Mouse (Mus musculus): ENCODE data around the gene Chrm4. TPM values are rescaled to one million over a fixed set of nuclear protein-coding genes. Genes with fewer than 3 reads are reported as not detected.

Gene Chrm4
- total and polyA plus RNA-seq, 2 experiments, result not detected

DNA sequence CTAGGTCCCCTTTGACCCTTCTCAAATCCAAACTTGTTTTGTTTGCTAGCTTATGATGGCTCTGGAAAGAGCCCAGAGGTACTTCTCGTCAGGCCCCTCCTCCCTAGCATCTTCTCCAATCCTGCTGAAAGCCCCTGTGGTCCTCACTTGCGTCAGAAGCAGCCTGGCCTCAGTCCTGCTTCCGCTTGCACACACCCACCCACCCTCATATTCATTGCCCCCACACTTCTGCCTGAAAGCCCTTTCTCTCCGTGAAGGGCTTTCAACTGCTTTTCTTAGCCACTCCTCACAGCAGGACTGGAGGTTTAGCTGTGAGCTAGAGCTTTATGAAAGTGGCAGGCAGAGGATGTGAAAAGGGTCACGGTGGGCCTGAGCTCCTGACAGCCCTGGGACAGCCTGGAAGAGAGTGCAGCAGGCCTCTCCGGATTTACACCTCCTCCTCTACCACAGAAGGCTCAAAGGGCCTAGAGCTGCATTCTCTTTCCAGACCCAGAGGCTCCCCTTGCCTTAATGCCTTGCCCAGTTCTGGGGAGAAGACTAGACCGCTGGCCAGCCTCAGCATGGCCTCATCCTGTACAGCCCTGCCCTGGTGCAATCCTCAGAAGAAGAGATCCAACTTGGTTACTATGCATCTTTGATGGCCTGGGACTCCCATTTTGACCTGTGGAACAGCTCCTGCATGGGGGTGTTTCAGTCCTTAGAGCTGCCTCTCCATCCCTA lies 46.5 kb downstream of the Chrm4 start:
- H3K79me2 ChIP-seq (ENCODE audit: control insufficient read depth, insufficient read depth, low read length), result no peaks in the 10 kb centered on the region
- TF ChIP-seq POLR2A (IDR thresholded peaks at IDR 0.05; ENCODE audit: extremely low read depth, insufficient read depth, low read length) (no peak), CTCF (IDR thresholded peaks at IDR 0.05; ENCODE audit: low read depth, low read length) (no peak)
- no peak overlapping the region for H3K27ac ChIP-seq (replicated peaks; ENCODE audit: insufficient read depth, low read depth, low read length)
- H3K4me1 ChIP-seq (ENCODE audit: control insufficient read depth, insufficient read depth, low read length), result peaks cover 4% of the 10 kb centered on the region
- no peak overlapping the region for H3K4me3 ChIP-seq (ENCODE audit: insufficient read depth, low read depth, low read length)
- H3K27me3 ChIP-seq (ENCODE audit: control insufficient read depth, insufficient read depth, low read length), result peaks cover 15% of the 10 kb centered on the region
- no peak overlapping the region for H3K9ac ChIP-seq (ENCODE audit: low read depth, low read length)
- 84% methylated on average over 7 of the region's 7 CpGs for WGBS
- no peaks in the 10 kb centered on the region for H3K36me3 ChIP-seq (ENCODE audit: control insufficient read depth, insufficient read depth, low read length)
- DNase-seq (ENCODE audit: extremely low read depth, low read depth, low spot score), result no peak

DNA sequence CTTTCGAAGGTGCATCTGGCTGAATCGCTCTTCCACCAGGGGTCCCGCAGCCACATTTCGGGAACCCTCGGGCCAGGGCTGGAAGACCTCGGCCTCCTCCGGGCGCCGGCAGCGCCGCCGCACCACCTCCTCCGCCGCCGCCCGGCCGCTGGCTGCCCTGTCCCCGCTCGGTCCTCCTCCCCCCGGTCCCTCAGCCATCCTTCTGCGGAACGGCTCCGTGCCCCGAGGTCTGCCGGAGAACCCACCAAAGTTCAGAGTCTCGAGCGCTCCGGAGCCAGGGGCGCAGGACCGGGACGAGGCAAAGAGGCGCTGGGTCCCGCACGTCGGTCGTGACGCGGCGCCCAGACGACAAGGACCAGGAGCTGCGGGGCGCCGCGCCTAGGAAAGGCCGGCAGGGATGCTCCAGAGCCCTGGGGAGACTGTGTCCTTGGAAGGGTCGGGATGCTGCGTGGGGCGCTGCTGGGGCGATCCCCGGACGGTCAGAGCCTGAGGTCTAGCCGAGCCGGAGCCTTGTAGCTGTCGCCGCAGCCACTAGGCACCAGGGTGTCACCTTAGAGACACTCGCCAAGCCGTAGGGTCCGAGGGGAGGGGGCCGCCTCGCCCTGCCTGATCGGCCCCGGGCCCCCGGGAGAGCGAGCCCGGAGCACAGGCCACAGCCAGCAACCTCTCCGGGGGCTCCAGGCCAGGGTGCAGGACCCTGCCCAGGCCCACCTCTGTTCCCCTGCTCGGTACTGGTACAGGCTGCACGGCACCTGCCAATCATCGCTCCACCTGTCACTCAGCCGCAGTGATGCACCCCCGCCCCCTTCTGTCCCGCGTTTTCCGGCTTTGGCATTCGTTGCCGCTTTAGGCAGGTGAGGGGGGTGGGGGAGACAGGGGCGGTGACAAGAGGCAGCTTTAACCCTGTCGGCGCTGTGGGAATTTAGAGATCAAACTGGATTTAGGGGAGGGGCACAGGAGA lies 48.8 kb downstream of the Chrm4 start, which contains the start of gene Dgkz:
TSS of gene Dgkz (minus strand) at position 284 of the 961 bp plus-strand sequence.
- TF ChIP-seq CTCF (IDR thresholded peaks at IDR 0.05; ENCODE audit: low read depth, low read length) (no peak), POLR2A (IDR thresholded peaks at IDR 0.05; ENCODE audit: extremely low read depth, insufficient read depth, low read length) (no peak)
- Histone ChIP-seq H3K4me1 (ENCODE audit: control insufficient read depth, insufficient read depth, low read length) (peaks cover 3% of the 10 kb centered on the region), H3K9ac (ENCODE audit: low read depth, low read length) (no peak within 1 kb of the TSS), H3K36me3 (ENCODE audit: control insufficient read depth, insufficient read depth, low read length) (no peaks in the 10 kb centered on the region), H3K27me3 (ENCODE audit: control insufficient read depth, insufficient read depth, low read length) (peaks cover 15% of the 10 kb centered on the region), H3K79me2 (ENCODE audit: control insufficient read depth, insufficient read depth, low read length) (no peaks in the 10 kb centered on the region), H3K27ac (replicated peaks; ENCODE audit: insufficient read depth, low read depth, low read length) (no peak within 1 kb of the TSS), H3K4me3 (ENCODE audit: insufficient read depth, low read depth, low read length) (peak within 1 kb of the TSS; percentile 23; the same call in 1 of the 2 replicates)
- DNase-seq (ENCODE audit: extremely low read depth, low read depth, low spot score), result no peak
- WGBS, result 4% methylated on average over 78 of the region's 79 CpGs

DNA sequence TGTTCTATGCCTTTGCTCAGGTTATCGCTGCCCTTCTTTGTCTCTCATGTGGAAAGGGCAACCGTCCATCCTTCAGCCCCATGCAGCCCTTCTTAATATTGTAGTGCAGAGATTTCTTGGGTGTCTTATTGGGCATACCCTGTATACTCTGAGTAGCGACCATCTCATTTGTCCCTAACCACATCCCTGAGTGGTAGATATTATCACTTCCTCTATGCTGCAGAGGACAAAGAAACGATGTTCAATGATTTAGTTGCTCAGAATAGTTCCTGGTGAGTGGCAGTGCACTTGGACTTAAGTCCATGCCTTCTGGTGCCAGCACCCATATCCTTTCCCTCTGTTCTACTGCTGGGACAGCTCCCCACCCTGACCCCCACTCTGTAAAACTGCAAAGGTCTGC lies 50.9 kb downstream of the Chrm4 start:
- no peak for TF ChIP-seq CTCF (IDR thresholded peaks at IDR 0.05; ENCODE audit: low read depth, low read length)
- TF ChIP-seq POLR2A (IDR thresholded peaks at IDR 0.05; ENCODE audit: extremely low read depth, insufficient read depth, low read length), result no peak
- H3K27me3 ChIP-seq (ENCODE audit: control insufficient read depth, insufficient read depth, low read length), result peaks cover 15% of the 10 kb centered on the region
- WGBS, result 75% methylated on average over 4 of the region's 4 CpGs
- no peak for DNase-seq (ENCODE audit: extremely low read depth, low read depth, low spot score)
- H3K27ac ChIP-seq (replicated peaks; ENCODE audit: insufficient read depth, low read depth, low read length), result no peak overlapping the region
- no peak overlapping the region for H3K4me3 ChIP-seq (ENCODE audit: insufficient read depth, low read depth, low read length)
- no peaks in the 10 kb centered on the region for H3K79me2 ChIP-seq (ENCODE audit: control insufficient read depth, insufficient read depth, low read length)
- no peaks in the 10 kb centered on the region for H3K4me1 ChIP-seq (ENCODE audit: control insufficient read depth, insufficient read depth, low read length)
- no peaks in the 10 kb centered on the region for H3K36me3 ChIP-seq (ENCODE audit: control insufficient read depth, insufficient read depth, low read length)
- H3K9ac ChIP-seq (ENCODE audit: low read depth, low read length), result no peak overlapping the region

Other genes starting within 250 kb of the Chrm4 start
- gene Atg13, start 216.7 kb upstream of the Chrm4 start, total RNA-seq (2014; rRNA removed), result 10.3 and 14.8 TPM in 2 replicates
- gene Atg13, start 216.7 kb upstream of the Chrm4 start, polyA plus RNA-seq (2012; rRNA removed), result 27.5 and 33.6 TPM in 2 replicates
- 19.5 and 22.8 TPM in 2 replicates for gene Harbi1, start 216.4 kb upstream of the Chrm4 start, total RNA-seq (2014; rRNA removed)
- 5.0 and 6.6 TPM in 2 replicates for gene Harbi1, start 216.4 kb upstream of the Chrm4 start, polyA plus RNA-seq (2012; rRNA removed)
- gene Ambra1, start 197.1 kb upstream of the Chrm4 start, total RNA-seq (2014; rRNA removed), result 11.3 and 12.4 TPM in 2 replicates
- 10.4 and 11.0 TPM in 2 replicates for gene Ambra1, start 197.1 kb upstream of the Chrm4 start, polyA plus RNA-seq (2012; rRNA removed)
- gene Mdk, start 5.0 kb downstream of the Chrm4 start, total RNA-seq (2014; rRNA removed), result not detected in 2 replicates
- gene Mdk, start 5.0 kb downstream of the Chrm4 start, polyA plus RNA-seq (2012; rRNA removed), result 0.50 and 0.56 TPM in 2 replicates
- not detected in 2 replicates for gene Gm9821, start 18.5 kb downstream of the Chrm4 start, total RNA-seq (2014; rRNA removed)
- gene Gm9821, start 18.5 kb downstream of the Chrm4 start, polyA plus RNA-seq (2012; rRNA removed), result not detected in 2 replicates
- 13.2 and 23.6 TPM in 2 replicates for gene Dgkz, start 48.6 kb downstream of the Chrm4 start, total RNA-seq (2014; rRNA removed)
- 43.2 and 59.5 TPM in 2 replicates for gene Dgkz, start 48.6 kb downstream of the Chrm4 start, polyA plus RNA-seq (2012; rRNA removed)
- 0.18 and 0.20 TPM in 2 replicates for gene Creb3l1, start 97.3 kb downstream of the Chrm4 start, total RNA-seq (2014; rRNA removed)
- gene Creb3l1, start 97.3 kb downstream of the Chrm4 start, polyA plus RNA-seq (2012; rRNA removed), result 0.40 and 0.68 TPM in 2 replicates
- 14.5 and 14.8 TPM in 2 replicates for gene Phf21a, start 165.9 kb downstream of the Chrm4 start, total RNA-seq (2014; rRNA removed)
- 8.3 and 11.4 TPM in 2 replicates for gene Phf21a, start 165.9 kb downstream of the Chrm4 start, polyA plus RNA-seq (2012; rRNA removed)